ENCODE assay signal across 7 mouse cellular contexts in the genomic region with DNA sequence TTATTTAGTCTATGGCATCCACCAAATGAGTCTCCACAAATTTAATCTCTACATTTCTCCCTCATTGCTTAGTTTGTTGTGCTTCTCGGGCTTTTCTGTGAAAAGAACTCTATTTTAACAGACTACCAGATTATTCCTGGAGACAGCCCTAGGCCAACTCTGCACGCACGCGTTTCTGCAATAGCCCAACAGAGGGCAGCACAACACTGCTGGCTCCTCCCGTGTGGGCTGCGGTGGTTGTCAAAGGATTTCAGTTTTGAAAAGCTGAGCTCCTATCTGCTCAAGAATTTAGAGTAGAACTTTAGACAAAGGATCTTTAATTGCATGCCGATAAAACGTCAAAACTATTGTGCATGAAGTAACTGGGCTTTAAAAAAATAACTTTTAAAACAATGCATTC. TPM values are rescaled to one million over a fixed set of nuclear protein-coding genes. Genes with fewer than 3 reads are reported as not detected.
DNase-seq lines count a peak whose midpoint lies in the region; ATAC-seq and TF ChIP-seq lines count a peak whose summit lies in the region.

No protein-coding gene starts in this region.

- DNase-seq in WW6 (ENCODE audit: low read depth, low spot score), result peak; percentile 29
- DNase-seq in cerebellum, postnatal 10 days, result peak; percentile 90 to 92
- DNase-seq in frontal cortex, postnatal 25 days (ENCODE audit: low spot score in 2 of 2), result peak; percentile 83
- DNase-seq in left cerebral cortex, postnatal 25 days (ENCODE audit: low spot score in 2 of 2), result peak; percentile 89

- 3% methylated on average over 8 of the region's 8 CpGs for WGBS in intestine, embryonic 15.5 days
- 2% methylated on average over 8 of the region's 8 CpGs for WGBS in midbrain, embryonic 13.5 days
- WGBS in small intestine, adult 2 months, result 2% methylated on average over 8 of the region's 8 CpGs

- no peaks in the 10 kb centered on the region for H3K36me3 ChIP-seq in intestine, embryonic 15.5 days
- no peaks in the 10 kb centered on the region for H3K36me3 ChIP-seq in midbrain, embryonic 13.5 days
- no peaks in the 10 kb centered on the region for H3K36me3 ChIP-seq in small intestine, adult 2 months (ENCODE audit: control insufficient read depth, insufficient read depth, low read length)

- intact Hi-C loops in left cerebral cortex, postnatal 25 days (cut with DNase I), result loop anchor here (5.0 kb wide), 4 partner anchors 125 to 565 kb away; no protein-coding TSS in a partner anchor

- no peaks in the 10 kb centered on the region for H3K27me3 ChIP-seq in intestine, embryonic 15.5 days (replicated peaks)
- H3K27me3 ChIP-seq in midbrain, embryonic 13.5 days, result no peaks in the 10 kb centered on the region
- H3K27me3 ChIP-seq in small intestine, adult 2 months (ENCODE audit: control insufficient read depth, insufficient read depth, low read length), result no peaks in the 10 kb centered on the region

- no peaks in the 10 kb centered on the region for H3K4me1 ChIP-seq in intestine, embryonic 15.5 days (replicated peaks)
- no peaks in the 10 kb centered on the region for H3K4me1 ChIP-seq in midbrain, embryonic 13.5 days (replicated peaks)
- no peaks in the 10 kb centered on the region for H3K4me1 ChIP-seq in small intestine, adult 2 months (ENCODE audit: control insufficient read depth, insufficient read depth, insufficient read length, low read length)

- no peak overlapping the region for H3K4me3 ChIP-seq in intestine, embryonic 15.5 days (replicated peaks)
- no peak overlapping the region for H3K4me3 ChIP-seq in midbrain, embryonic 13.5 days (replicated peaks)
- H3K4me3 ChIP-seq in small intestine, adult 2 months (ENCODE audit: low read depth, low read length), result no peak overlapping the region

- TF ChIP-seq POLR2A in small intestine, adult 2 months (IDR thresholded peaks at IDR 0.05; ENCODE audit: low read depth, low read length), result no peak

- no peak overlapping the region for H3K27ac ChIP-seq in intestine, embryonic 15.5 days
- H3K27ac ChIP-seq in midbrain, embryonic 13.5 days, result no peak overlapping the region
- H3K27ac ChIP-seq in small intestine, adult 2 months (ENCODE audit: insufficient read depth, low read depth, low read length), result no peak overlapping the region

- no peak overlapping the region for H3K4me2 ChIP-seq in intestine, embryonic 15.5 days (replicated peaks)
- H3K4me2 ChIP-seq in midbrain, embryonic 13.5 days (replicated peaks), result no peak overlapping the region

- TF ChIP-seq CTCF in small intestine, adult 2 months (IDR thresholded peaks at IDR 0.05; ENCODE audit: extremely low read depth, insufficient read length, insufficient replicate concordance, low read depth, low read length), result peak; percentile 99

- no peak overlapping the region for H3K9ac ChIP-seq in intestine, embryonic 15.5 days
- no peak overlapping the region for H3K9ac ChIP-seq in midbrain, embryonic 13.5 days (replicated peaks)

- H3K9me3 ChIP-seq in intestine, embryonic 15.5 days, result no peaks in the 10 kb centered on the region
- H3K9me3 ChIP-seq in midbrain, embryonic 13.5 days, result no peaks in the 10 kb centered on the region

- peak; percentile 82 for ATAC-seq in intestine, embryonic 15.5 days
- ATAC-seq in midbrain, embryonic 13.5 days, result peak; percentile 84

RNA-seq across cellular contexts. Expression of a gene that starts 8.9 kb away (rescaled TPM):
- polyA plus RNA-seq in intestine, embryonic 15.5 days (2015; fragmentation: Nextera tagmentation; extraction: Ambion mirVana), result 93.6 and 101 TPM in 2 replicates
- total RNA-seq in left cerebral cortex, postnatal 25 days (2021), result 100 to 1,000 TPM; 110 TPM
- 164 and 172 TPM in 2 replicates for polyA plus RNA-seq in midbrain, embryonic 13.5 days (2015; fragmentation: Nextera tagmentation; extraction: Ambion mirVana)
- 29.1 and 131 TPM in 2 replicates for polyA plus RNA-seq in small intestine, adult 2 months (2012; rRNA removed)

RNA-seq across cellular contexts. Expression of a gene that starts 57.9 kb away (rescaled TPM):
- not detected in 2 replicates for polyA plus RNA-seq in intestine, embryonic 15.5 days (2015; fragmentation: Nextera tagmentation; extraction: Ambion mirVana)
- 1 to 10 TPM in 1 of 2 experiments, under 1 TPM in 1; 0.69 to 1.3 TPM for total RNA-seq in left cerebral cortex, postnatal 25 days (2021)
- polyA plus RNA-seq in midbrain, embryonic 13.5 days (2015; fragmentation: Nextera tagmentation; extraction: Ambion mirVana), result not detected in 2 replicates
- not detected in 2 replicates for polyA plus RNA-seq in small intestine, adult 2 months (2012; rRNA removed)

Comparison
In these comparisons a context has a peak if more than half of its experiments do, and no peak if none do; other contexts are left out.
1. DNase-seq: peak in every context shown above with its lines; median percentile 91 in cerebellum, postnatal 10 days; 89 in left cerebral cortex, postnatal 25 days; 83 in frontal cortex, postnatal 25 days; 29 in WW6.